28 mouse cellular contexts compared by ENCODE assay signal in the genomic region with DNA sequence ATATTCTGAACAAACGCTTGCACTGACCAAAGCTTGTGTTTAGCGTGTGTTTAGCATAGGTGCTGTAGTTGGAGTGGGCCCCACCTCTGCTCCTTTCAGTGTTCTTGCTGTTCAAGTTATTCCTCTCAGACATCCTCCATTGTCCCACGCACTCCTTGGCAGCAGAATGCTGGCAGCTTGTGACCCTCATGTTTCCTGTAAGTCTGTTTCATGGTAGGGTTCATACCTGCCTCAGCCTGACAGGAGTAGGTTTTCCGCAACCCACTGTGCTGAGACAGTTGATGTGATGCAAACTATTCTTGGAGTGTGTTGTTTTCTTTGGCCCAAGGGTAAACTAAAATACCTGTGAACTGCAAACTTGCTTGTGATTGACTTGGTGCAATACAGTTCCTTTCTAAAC. TPM values are rescaled to one million over a fixed set of nuclear protein-coding genes. Genes with fewer than 3 reads are reported as not detected.
DNase-seq lines count a peak whose midpoint lies in the region; ATAC-seq and TF ChIP-seq lines count a peak whose summit lies in the region.
"Had no signal": no experiment of that assay in that cellular context is flagged by ENCODE, and none has a peak within 500 bp of the region (broad histone marks: within the 10 kb centered on the region; RNA-seq: fewer than 3 reads in every experiment).

No protein-coding gene starts in this region.

- H3K9me3 ChIP-seq in midbrain, postnatal 0 days (ENCODE audit: low read length): no peaks in the 10 kb centered on the region
- H3K9me3 ChIP-seq: embryonic facial prominence, embryonic 12.5 days; embryonic facial prominence, embryonic 15.5 days; forebrain, embryonic 13.5 days; forebrain, embryonic 15.5 days; G1E had no signal

- 91% methylated on average over 4 of the region's 4 CpGs for WGBS in midbrain, postnatal 0 days

- peak; percentile 8 to 16 for DNase-seq in cerebellum, postnatal 10 days
- no peak for DNase-seq in cerebellum, adult 9-11 months
- peak; percentile 19 for DNase-seq in layer of hippocampus, adult 9-11 months
- DNase-seq in layer of hippocampus, postnatal 25 days (ENCODE audit: extremely low spot score in 1 of 2, low spot score in 1 of 2): no peak
- peak; percentile 7 for DNase-seq in brain, adult 2 months (ENCODE audit: low read depth, low spot score)
- peak; percentile 85 for DNase-seq in gonadal fat pad, adult 2 months (ENCODE audit: low read depth)
- DNase-seq in midbrain, postnatal 0 days (ENCODE audit: low spot score): no peak
- DNase-seq: adrenal gland, adult 8-10 months; adrenal gland, postnatal 14 days; adrenal gland, postnatal 36 days; B cell, adult 2 months; cerebellum, adult 11 months; cerebellum, adult 18-20 months; cerebellum, adult 8-10 months; cerebellum, postnatal 14 days; cerebellum, postnatal 36 days; embryo, embryonic 11 days; forebrain, postnatal 0 days had no signal

- H3K27ac ChIP-seq in midbrain, postnatal 0 days (ENCODE audit: low read depth, low read length): no peak overlapping the region
- H3K27ac ChIP-seq: embryonic facial prominence, embryonic 12.5 days; embryonic facial prominence, embryonic 15.5 days; forebrain, embryonic 13.5 days; forebrain, embryonic 15.5 days had no signal

- no peak overlapping the region for H3K4me3 ChIP-seq in midbrain, postnatal 0 days (ENCODE audit: low read depth, low read length)
- H3K4me3 ChIP-seq: embryonic facial prominence, embryonic 12.5 days; embryonic facial prominence, embryonic 15.5 days; erythroblast, embryonic 14.5 days; forebrain, embryonic 13.5 days; forebrain, embryonic 15.5 days had no signal

- ATAC-seq in midbrain, postnatal 0 days (ENCODE audit: low FRiP score): no peak
- ATAC-seq: activated CD4-positive, CD25-positive, alpha-beta regulatory T cell, adult 4 months; CD4-positive, CD25-positive, alpha-beta regulatory T cell, adult 4 months; forebrain, embryonic 13.5 days; forebrain, embryonic 15.5 days; forebrain, postnatal 0 days; Patski had no signal

- H3K9ac ChIP-seq in midbrain, postnatal 0 days (replicated peaks; ENCODE audit: low read length, poor library complexity, severe bottlenecking): no peak overlapping the region
- H3K9ac ChIP-seq: embryonic facial prominence, embryonic 12.5 days; embryonic facial prominence, embryonic 15.5 days; forebrain, embryonic 13.5 days; forebrain, embryonic 15.5 days; forebrain, postnatal 0 days had no signal

- no peaks in the 10 kb centered on the region for H3K4me1 ChIP-seq in midbrain, postnatal 0 days (ENCODE audit: insufficient read depth, low read length)
- H3K4me1 ChIP-seq: embryonic facial prominence, embryonic 12.5 days had no signal

- no peak for TF ChIP-seq CTCF in midbrain, postnatal 0 days (IDR thresholded peaks at IDR 0.05)

- peaks cover 15% of the 10 kb centered on the region for H3K36me3 ChIP-seq in midbrain, postnatal 0 days (ENCODE audit: insufficient read depth, low read length)

- no peak overlapping the region for H3K4me2 ChIP-seq in midbrain, postnatal 0 days (ENCODE audit: low read depth, low read length, poor library complexity, severe bottlenecking)
- H3K4me2 ChIP-seq: embryonic facial prominence, embryonic 12.5 days; embryonic facial prominence, embryonic 15.5 days; forebrain, embryonic 13.5 days; forebrain, embryonic 15.5 days had no signal

- no peaks in the 10 kb centered on the region for H3K27me3 ChIP-seq in midbrain, postnatal 0 days (ENCODE audit: insufficient read depth, low read length)
- H3K27me3 ChIP-seq: CH12.LX; embryonic facial prominence, embryonic 12.5 days; embryonic facial prominence, embryonic 15.5 days; forebrain, embryonic 13.5 days; forebrain, embryonic 15.5 days; Patski had no signal

RNA-seq across cellular contexts. Expression of a gene that starts 35.1 kb away (rescaled TPM):
- total RNA-seq in layer of hippocampus, postnatal 25 days (2021): 10 to 100 TPM; 75.8 to 79.3 TPM
- polyA plus RNA-seq in gonadal fat pad, adult 2 months (2012; rRNA removed): 14.8 and 16.2 TPM in 2 replicates
- 80.7 and 88.6 TPM in 2 replicates for total RNA-seq in midbrain, postnatal 0 days (2014; rRNA removed)
- 59.6 and 61.9 TPM in 2 replicates for polyA plus RNA-seq in midbrain, postnatal 0 days (2015; fragmentation: Nextera tagmentation; extraction: Ambion mirVana)

RNA-seq across cellular contexts. Expression of a gene that starts 35.2 kb away (rescaled TPM):
- 10 to 100 TPM in 1 of 2 experiments, 1 to 10 TPM in 1; 8.2 to 12.7 TPM for total RNA-seq in layer of hippocampus, postnatal 25 days (2021)
- polyA plus RNA-seq in gonadal fat pad, adult 2 months (2012; rRNA removed): 1.5 and 2.3 TPM in 2 replicates
- total RNA-seq in midbrain, postnatal 0 days (2014; rRNA removed): 8.3 and 8.6 TPM in 2 replicates
- polyA plus RNA-seq in midbrain, postnatal 0 days (2015; fragmentation: Nextera tagmentation; extraction: Ambion mirVana): 39.2 and 39.7 TPM in 2 replicates
- polyA plus RNA-seq: erythroblast, embryonic 14.5 days had no signal

RNA-seq across cellular contexts. Expression of a gene that starts 37.0 kb away (rescaled TPM):
- 10 to 100 TPM; 36.0 to 36.7 TPM for total RNA-seq in layer of hippocampus, postnatal 25 days (2021)
- polyA plus RNA-seq in gonadal fat pad, adult 2 months (2012; rRNA removed): 27.8 and 31.5 TPM in 2 replicates
- 24.3 and 35.3 TPM in 2 replicates for total RNA-seq in midbrain, postnatal 0 days (2014; rRNA removed)
- polyA plus RNA-seq in midbrain, postnatal 0 days (2015; fragmentation: Nextera tagmentation; extraction: Ambion mirVana): 5.5 and 6.4 TPM in 2 replicates

Comparison
In these comparisons a context has a peak if more than half of its experiments do, and no peak if none do; other contexts are left out.
1. DNase-seq: peak in cerebellum, postnatal 10 days (2 of 2), layer of hippocampus, adult 9-11 months (single experiment), brain, adult 2 months (single experiment) and gonadal fat pad, adult 2 months (single experiment); none in cerebellum, adult 9-11 months (single experiment), layer of hippocampus, postnatal 25 days (0 of 2) and midbrain, postnatal 0 days (single experiment).